Mouse (Mus musculus) heart, adult 2 months (tissue): ENCODE measurements around the gene Rapgef5.

Source experiments
- CTCF ChIP-seq: fragments of 200-600 bp; IDR thresholded peaks from 2 replicates; pipeline ENCODE4 v1.8.1; 2022; ENCODE audit warnings: antibody characterized with exemption, mild to moderate bottlenecking, moderate library complexity
- POLR2A ChIP-seq: fragments of 200-500 bp; IDR thresholded peaks from 2 replicates; pipeline ENCODE4 v1.6.1; 2011; ENCODE audit warnings: mild to moderate bottlenecking, low read depth, low read length, control low read depth; ENCODE audit not compliant: insufficient read depth

GRCm38 (mm10) chr12:117661871-117662270 is 145.6 kb downstream of the Rapgef5 start:
- TF ChIP-seq CTCF (no peak), POLR2A (no peak)
